Mouse (Mus musculus) c-Kit-positive CD71-positive TER-119-positive erythroid progenitor cells, embryonic 14.5 days (primary cell): Measurements from ENCODE around the gene Utrn.
A peak's percentile ranks its signal among the peaks of the same experiment; 100 is the strongest.

Experiments used
- DNase-seq: peaks from one replicate; pipeline ENCODE4 v3.0.0-alpha.2; 2013; ENCODE audit warnings: low spot score

Utrn gene

DNA sequence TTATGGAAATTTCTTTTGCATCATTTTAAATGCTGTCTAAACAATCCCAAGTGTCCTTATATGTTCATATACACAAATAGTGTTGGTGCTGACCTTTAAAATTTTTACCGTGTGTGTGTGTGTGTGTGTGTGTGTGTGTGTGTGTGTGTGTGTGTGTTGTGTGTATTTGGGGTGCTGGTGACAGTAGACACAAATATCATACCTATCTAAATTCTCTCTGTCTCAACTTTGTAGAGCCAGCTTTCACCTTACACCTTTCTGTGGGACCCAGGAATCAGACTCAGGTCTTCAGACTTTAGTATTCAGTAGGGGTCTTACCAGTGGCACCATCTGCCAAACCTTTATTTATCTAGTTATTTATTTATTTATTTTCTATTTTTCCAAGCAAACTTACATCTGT is 681 bp upstream of the Utrn start:
- DNase-seq: no peak

DNA sequence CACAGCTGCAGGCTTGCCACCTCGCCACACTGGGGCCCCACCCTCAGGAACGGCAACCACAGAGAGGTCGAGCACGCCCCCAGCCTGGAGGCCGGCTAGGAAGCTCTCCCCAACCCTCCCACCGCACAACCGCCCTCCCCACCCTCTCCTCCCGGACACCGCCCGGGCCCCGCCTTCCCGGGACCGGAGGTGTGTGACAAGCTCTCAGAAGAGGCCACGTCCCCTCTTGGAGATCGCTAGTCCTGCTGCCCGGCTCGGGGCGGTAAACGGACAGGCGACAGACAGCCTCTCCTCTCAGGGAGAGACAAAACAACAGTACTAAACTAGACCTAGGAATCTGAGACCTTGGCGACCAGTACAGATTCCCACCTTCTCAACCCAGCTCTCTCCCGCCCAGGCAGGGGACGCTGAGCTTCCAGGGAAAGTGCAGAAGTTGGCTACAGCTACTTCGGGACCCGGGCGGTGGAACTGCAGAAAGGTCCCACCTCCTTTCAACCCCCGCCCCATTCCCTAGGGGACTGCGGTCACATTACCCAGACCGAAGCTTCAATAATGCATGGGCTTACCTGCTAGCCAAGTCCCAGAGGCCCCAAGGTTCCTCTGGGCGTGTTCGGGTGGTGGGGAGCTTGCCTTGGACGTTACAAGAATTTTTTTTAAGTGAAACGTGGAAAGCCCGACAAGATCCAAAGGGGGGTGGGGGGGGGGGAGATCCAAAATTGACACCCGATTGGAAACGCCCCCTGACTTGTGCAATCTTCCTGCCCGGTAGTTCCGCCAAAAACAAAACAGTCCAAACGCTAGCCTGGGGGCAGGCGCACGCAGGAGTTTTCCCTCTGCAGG is 756 bp downstream of the Utrn start:
- peak; percentile 49 for DNase-seq

DNA sequence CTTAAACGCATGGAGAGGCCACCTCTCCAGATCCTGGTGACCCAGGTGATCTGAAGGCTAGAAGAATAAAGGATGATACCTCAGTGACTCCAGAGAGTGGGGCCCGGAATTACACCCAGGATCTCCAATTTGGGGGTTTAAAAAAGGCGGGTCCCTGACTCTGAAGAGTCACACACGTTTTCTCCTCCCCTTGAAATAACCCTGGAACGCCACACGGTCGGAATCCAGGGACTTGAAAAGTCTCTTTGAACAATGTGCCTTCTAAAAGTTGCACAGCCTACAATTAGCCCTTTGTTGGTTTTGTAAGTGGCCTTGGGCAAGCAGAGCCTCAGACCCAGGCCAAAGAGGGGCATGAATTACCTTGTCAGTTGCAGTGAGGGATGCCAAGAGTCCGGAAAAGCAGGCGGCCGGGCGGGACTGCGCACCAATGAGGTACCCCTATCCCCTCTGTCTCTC is 1.4 kb downstream of the Utrn start:
- no peak for DNase-seq

DNA sequence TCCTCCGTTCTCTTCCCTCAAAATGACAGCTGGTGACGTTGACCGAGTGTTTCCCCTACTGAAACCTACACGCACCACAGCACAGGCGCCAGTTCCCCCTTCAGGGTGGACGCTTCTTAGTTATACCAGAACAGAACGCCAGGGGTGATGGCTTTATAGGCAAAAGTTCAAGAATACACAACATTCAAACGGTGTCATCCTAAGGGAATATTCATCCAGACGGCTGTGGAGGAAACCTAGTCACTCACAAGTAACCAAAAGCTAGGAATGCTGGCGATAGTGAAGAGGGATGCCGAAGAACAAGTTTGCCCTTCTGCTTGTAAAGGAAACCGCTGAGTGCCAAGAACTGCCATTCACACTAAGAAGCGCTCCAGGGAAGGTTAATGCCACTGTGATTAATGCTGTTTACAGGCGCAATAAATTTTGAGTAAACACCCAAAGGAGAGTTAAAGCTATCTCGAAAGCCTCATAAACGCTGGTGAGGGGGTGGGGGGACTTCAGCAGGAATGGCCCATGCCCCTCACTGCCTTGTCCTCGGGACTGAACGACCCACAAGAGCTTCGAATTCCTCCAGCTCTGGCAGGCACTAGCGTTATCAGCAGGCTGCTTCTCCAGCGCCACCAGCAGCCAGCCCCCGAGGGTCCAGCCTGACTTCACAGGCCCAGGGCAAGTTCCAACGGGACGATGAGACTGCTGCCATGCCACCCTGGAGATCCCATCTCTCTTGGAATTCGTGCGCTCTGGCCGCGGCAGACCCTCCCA is 2.0 kb downstream of the Utrn start:
- DNase-seq: no peak

DNA sequence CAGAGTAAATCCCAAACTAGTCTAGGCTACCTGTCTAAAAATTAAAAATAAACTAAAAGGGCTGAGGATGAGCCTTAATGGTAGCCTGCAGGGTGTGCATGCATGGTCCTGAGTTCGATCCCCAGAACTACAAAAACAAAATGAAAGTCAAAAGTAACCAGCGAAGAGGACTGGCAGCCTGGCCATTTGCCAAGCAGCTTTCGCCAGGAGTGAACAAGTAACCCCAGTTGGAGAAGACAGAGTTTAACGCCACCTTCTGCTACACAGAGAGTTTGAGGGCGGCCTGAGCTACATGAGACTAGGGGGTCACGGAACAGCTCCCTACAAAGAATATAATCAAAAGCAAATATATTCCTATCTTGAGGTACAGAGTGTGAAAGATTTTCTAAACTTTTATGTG is 4.0 kb downstream of the Utrn start:
- no peak for DNase-seq

DNA sequence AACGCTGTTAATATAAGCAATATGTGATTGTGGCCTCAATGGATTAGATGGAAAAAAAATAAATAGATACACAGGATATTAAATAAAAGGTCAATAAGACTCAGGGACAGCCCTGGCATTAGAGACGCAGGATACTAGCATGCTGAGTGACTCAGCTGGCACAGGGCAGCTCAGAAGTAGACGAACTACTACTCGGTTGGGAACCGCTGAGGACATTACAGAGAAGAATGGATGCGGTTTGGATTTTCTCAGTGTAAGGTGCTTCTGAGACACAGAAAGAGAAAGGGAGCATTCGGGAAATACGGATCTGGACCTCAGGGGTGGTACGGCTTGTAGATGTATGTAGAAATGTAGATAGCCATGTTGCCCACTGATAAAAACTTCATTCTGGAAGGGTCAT is 5.6 kb downstream of the Utrn start:
- no peak for DNase-seq

DNA sequence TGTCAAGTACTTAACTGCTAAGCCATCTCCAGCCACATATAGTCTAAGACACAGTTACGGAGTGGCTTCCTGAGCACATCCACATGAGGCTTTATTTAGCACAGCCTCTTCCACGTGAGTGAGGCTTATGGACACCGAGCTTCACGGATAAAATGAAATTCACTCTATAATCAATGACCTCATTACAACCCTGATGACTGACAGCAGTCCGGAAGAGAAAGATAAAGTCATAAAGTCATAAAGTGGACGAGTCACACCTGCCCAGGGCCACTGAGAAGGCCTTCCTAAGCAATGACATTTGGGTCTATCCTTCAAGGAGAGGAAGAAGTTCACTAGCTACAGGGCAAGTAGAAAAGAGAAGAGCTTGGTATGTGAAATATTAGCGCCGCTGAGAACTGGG is 7.1 kb downstream of the Utrn start:
- DNase-seq: no peak

DNA sequence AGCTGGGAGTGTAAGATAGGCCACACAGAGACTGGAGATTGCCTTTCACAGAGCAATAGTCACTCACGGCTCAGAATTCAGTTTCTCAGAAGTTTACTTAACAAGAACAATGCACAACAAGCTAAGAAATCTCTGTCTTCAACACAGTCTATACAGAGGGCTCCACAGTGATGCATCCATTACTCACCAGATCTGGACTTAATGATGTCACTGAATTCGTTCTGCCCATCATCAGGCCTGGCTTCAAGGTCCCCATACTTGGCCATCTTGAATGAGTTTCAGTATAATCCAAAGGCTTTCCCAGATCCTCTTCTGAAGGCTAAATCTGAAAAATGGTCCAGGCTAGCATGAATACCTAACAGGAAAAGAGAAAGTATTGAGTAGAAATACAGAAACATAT is 7.8 kb downstream of the Utrn start:
- no peak for DNase-seq

DNA sequence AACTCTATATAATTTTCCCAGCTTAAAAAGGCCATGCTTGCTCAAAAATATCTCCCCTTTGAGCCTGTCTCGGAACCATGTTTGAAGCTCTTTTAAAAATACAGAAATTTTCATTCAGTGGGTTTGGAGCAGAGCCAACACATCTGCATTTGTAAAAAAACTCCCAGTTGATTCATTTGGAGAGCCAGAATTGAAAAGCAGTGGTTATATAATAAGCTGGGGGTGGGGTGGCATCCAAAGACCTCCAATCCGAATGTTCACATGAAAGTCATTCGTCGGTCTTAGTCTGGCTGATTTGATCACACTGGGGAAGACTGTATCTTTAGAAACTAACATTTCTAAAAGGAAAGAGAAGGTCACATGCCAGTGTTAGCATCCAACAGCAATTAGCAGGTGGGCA is 8.4 kb downstream of the Utrn start:
- DNase-seq: no peak

DNA sequence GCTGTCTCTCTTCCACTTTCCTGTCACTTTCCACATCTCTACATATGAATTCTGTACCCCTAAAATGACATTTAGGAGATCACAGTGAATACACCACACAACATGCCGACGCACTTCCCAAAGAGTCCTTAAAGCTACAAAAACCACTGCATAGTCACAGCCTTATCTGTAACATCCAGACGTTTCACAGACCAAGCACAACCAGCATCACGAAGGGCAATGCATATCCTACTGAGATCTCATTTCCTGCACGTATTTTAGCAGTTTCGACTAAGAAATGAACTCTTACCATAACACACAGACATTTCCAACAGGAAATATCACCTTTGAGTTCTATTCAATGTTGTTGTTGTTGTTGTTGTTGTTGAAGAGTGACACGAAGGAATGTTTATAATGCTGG is 8.8 kb downstream of the Utrn start:
- DNase-seq: no peak

DNA sequence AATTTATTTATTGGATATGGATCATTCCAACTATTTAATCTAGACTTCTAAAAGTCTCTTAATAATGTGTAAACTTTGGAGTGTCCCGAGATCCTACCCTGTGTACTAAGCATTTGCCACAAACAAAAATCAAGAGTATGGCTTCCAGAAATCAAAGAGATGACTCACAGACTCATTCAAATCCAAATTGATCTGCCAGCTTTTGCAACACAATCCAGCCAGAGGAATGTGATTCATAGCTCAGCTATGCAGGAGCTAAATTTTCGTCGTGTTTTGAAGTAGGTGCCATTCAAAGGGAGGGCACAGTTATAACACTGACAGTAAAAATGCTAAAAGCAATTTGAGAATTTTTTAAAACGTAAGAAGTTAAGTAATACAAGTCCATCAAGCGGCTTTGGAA is 11.1 kb downstream of the Utrn start:
- no peak for DNase-seq

DNA sequence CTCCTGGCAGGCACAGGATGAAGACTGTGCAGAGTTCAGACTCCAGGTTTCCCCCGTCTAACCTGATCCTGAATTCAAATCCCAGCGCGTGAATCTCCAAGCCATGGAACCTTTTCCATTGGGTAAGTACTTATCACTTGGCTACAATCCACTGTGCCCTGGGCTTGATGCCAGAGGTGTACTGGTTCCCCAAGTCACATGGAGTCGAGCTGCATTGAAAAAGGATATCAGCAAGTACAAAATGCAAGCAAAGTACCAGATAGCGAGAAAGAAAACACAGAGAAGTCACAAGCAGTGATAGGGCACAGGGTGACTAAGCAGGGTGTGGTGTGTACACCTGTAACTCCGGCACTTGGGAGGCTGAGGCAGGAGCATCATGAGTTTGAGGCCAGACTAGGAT is 14.9 kb downstream of the Utrn start:
- DNase-seq: no peak

DNA sequence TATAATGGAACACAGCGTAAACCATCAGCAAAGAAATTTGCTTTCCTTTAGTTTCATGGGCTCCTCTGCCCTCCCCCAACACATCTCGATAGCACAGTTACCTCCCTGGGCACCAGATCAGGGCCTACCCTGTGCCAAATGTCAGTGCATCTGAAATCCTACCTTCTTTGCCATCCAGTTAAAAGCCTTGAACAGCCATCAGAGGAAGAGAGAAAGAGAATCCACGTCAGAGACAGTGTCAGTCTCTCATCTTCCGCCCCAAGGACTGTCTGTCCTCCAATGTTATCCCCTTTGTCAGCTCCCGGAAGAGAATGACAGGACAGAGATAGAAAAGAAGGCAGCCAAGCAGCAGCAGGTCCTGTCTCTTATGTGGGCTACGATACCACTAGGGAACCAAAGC is 15.4 kb downstream of the Utrn start:
- DNase-seq: no peak

DNA sequence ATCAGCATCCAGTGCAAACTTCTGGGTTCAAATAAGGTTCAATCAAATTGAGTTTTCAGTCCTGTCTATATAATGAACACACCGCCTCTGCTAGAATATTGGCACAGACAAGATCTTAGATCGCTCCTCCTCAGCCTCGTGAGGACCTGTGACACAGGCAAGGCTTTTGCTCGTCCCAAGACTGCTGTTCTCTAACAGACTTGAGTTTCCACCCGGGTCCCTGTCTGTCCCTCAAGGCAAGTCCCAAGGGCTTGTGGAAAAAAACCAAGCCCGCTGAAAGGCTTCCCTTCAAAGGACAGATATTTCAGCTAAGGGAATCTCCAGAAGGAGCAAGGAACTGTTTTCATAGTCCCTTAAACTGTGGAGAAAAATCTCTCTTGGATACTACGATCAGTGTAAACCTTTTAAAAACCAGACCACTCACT is 16.0 kb downstream of the Utrn start:
- DNase-seq: no peak

DNA sequence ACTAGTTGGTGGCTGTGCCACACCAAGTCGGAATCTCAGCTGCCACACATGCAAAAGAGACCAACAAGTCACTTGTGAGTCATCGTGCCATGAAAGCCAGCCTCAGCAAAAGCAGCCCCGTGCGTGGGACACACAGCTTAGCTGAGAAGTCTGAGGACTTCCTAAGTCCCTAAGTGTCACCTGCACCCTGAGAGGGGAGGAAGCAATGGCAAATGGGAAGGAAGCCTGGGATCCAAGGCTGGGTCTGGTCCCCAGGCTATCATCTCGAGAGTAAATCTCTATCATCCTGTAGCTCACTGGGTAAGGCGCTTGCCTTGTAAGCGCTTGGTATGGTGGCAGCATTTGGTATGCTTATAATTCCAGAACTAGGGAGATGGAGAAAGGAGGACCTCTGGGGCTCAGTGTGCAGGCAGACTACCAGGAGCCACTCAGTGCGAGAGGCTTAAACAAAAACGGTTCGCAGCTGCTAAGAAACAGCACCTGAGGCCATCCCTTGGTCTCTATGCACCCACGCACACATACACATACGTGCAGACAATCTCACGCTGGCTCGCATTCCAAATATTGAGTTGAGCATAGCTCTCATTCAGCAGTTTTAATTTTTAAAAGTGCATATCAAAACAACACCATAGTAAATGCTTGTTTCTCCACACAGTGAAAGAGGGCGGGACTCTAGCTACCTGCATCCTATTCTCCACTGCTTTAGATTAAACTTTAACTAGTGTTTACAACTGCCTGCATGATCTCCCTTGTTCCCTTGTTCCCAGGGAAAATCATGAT is 16.6 kb downstream of the Utrn start:
- DNase-seq: no peak

DNA sequence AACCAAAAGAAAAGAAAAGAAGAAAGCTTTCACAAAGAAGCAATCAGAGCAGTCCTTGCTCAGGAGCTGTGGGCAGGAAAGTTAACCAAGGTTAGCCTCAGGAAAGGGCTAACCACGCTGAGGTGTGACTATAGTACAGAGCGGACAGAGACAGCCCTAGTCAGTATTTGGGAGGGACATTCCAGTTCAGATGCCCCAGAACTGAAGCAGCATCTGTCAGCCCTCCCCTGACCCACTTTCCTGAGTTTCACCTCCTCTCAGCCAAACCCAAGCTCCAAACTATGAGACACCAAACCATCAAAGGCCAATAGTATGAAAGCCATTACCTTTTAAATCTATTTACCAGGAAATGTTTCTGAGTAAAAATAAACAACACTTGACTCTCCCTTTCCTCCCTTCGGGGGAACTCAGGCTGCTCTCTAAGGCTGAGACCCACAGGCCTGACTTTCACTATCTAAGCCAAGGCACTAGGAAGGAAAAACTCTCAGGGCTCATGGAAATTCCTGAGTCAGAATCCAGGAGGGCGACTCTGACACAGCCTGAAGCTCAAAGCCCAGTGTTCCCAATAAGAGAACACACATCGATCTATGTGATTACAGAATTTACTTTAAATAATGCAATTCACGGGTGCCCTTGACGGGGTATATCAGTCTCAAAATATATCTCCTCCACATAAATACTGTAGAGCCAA is 18.2 kb downstream of the Utrn start:
- no peak for DNase-seq

DNA sequence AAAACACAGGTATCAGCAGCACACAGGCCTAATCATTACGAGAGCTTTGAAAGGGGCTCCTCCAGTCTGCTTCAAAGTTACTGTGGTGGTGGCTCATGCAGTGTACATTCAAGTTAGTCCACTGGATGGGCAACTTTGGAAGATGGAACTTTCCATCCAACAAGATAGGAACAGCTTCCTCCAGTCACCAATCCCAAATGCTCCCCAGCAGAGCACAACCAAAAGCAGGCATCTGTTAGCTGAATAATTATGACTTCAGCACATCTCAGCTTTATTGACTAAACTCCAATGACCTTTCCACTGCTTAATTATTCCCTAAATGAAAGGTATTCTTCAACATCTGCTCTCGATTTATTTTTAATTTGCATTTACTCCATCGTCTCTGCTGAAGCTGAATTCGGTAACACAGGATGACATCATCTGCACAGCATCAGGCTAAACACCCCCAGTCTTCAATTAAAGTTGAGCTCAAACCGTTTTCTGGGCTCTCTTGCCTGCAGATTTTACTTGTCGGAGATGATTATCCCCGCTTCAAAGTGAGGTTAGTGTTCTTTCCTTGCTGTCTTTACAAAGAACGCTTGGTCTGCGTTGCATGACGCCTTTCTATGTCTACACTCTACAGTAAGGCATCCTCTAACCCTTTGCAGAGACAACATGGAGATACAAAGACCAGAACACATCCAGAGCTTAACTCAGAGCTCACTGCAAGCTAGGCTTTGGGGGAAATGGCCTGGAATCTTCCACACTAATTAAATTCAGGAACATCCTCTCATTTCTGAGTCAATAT is 20.6 kb downstream of the Utrn start:
- DNase-seq: no peak

DNA sequence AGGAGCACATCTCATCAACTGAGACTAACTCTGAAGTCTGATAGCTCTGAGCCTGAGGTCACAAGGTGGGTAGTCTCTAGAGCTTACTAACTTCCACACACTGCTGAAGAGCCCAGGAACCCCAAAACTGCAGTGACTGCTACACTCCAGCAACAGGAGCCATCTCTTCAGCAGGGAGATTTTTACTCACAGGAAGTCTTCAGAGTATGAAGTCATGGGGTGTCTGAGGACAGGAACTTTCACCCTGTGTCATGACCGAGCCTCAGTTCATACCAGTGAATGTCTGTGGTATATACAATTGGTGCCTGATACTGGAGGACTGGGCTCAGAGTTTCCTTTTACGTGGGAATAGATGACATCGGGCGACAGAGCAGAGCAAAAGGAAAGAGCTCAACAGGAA is 26.6 kb downstream of the Utrn start:
- no peak for DNase-seq

DNA sequence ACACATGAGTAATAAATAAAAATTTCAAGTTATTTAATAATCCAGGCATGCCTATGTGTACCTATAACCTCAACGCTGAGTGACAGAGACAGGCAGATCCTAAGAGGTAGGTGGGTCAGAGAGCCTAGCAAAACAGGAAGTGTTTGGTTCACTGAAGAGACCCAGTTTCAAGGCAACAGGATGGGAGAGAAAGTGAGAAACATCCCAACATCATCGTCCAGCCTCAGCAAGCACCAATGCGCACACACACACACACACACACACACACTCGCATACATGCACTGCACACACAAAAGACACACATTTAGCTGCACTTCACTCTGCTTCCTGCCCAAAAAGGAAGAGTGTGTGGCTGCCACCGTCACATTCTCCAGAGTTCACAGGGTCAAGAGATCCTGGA is 27.7 kb downstream of the Utrn start:
- DNase-seq: no peak

DNA sequence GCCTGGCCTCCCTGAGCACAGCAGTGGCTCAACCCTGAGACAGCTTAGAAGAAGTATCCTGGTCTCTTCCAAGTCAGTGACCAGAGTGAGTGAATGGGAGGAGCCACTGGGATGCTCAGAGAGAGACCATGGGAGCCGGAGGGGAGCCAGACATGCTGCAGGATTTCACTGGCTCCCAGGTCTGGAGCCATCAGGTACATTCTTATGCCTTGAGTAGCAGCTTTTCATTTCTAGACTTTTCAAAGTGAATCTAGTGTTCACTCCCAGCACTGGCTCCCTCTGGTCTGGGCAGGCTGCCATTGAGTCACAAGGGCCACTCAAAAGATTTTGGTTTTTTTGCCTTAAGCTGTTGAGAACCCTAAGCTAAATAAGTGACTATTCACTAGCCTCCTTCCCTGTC is 31.5 kb downstream of the Utrn start:
- DNase-seq: no peak

DNA sequence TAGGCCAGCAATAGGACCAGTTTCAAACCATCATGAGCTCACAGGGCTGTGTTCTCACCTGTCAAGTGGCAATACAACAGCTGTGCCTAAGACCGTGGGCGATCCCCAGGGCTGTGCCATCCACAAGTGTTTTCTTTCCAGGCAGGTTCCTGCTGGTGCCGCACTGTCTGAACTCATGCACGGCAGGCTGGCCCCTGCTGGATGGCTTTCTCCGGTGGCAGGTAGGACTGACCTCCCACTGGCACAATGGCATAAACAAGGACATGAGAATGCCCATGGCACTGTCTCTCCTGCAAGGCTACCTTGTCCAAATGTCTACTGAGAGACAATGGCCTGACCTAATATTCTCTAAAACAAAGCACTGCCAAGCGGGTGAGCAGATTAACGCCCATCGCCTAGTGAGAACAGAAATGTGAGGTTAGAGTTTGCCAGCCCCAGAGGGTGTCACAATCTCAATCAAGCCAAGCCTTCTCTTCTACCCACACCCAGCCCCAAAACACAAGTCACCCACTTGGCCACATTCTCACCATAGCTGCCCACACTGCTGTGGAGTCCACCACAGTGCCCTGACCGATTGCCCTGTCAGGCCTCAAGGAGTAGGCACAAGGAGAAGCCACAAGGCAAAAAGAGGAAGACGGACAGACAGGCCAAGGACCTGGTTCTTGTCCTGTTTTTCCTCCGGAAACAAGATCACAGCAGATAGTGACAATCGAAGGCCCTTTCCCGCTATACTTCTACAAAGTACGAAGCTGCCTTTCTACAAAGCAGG is 32.9 kb downstream of the Utrn start:
- no peak for DNase-seq
